Mouse (Mus musculus) cortical plate, adult 2 months (tissue): ENCODE data around the gene Gfra4. TPM values are rescaled to one million over a fixed set of nuclear protein-coding genes. Genes with fewer than 3 reads are reported as not detected.

ENCODE experiments used
- H3K27ac ChIP-seq: fragments of 200-500 bp; 2 replicates; pipeline ENCODE4 v1.5.1; 2012; ENCODE audit warnings: low read length, control low read depth, inconsistent platforms; ENCODE audit not compliant: insufficient read depth
- H3K4me1 ChIP-seq: fragments of 200-500 bp; 2 replicates; pipeline ENCODE4 v1.6.1; 2011; ENCODE audit warnings: low read length; ENCODE audit not compliant: control insufficient read depth, insufficient read depth
- H3K4me3 ChIP-seq: fragments of 200-500 bp; 2 replicates; pipeline ENCODE4 v1.5.1; 2011; ENCODE audit warnings: mild to moderate bottlenecking, low read length, control low read depth; ENCODE audit not compliant: insufficient read depth
- CTCF ChIP-seq: fragments of 200-500 bp; IDR thresholded peaks from 2 replicates; pipeline ENCODE4 v1.5.1; 2011; ENCODE audit warnings: mild to moderate bottlenecking, control low read depth, low read length; ENCODE audit not compliant: insufficient read depth; ENCODE audit errors: extremely low read depth
- POLR2A ChIP-seq: fragments of 200-500 bp; IDR thresholded peaks from 2 replicates; pipeline ENCODE4 v1.6.1; 2011; ENCODE audit warnings: mild to moderate bottlenecking, low read length, control low read depth; ENCODE audit not compliant: insufficient read depth; ENCODE audit errors: extremely low read depth
- polyA plus RNA-seq: library from polyadenylated mRNA; depleted of rRNA; stranded (reverse); fragments of >200 nt; gene quantifications from 2 replicates; pipeline ENCODE4 v1.2.3, GENCODE M21; 2012; rRNA removed

Gene Gfra4
- polyA plus RNA-seq, result 201 and 206 TPM in 2 replicates

- peaks cover 4% of the 10 kb centered on the region; the same call in 1 of the 2 replicates for H3K4me1 ChIP-seq
- TF ChIP-seq POLR2A (no peak), CTCF (no peak)
- peak within 1 kb of the TSS; percentile 26; the same call in 1 of the 2 replicates for H3K27ac ChIP-seq
- peak within 1 kb of the TSS; percentile 63 for H3K4me3 ChIP-seq
Measured at GRCm38 (mm10) chr2:131042988-131043387, at the start of gene Gfra4. TSS of gene Gfra4 (minus strand) at chr2:131043088.

GRCm38 (mm10) chr2:131090852-131091251 lies 48.0 kb upstream of the Gfra4 start:
- H3K4me1 ChIP-seq, result no peaks in the 10 kb centered on the region
- no peak overlapping the region for H3K27ac ChIP-seq
- H3K4me3 ChIP-seq, result no peak overlapping the region
- TF ChIP-seq CTCF (no peak), POLR2A (no peak)

GRCm38 (mm10) chr2:131089634-131090033 lies 46.7 kb upstream of the Gfra4 start:
- no peaks in the 10 kb centered on the region for H3K4me1 ChIP-seq
- no peak overlapping the region for H3K4me3 ChIP-seq
- no peak for TF ChIP-seq CTCF
- no peak for TF ChIP-seq POLR2A
- H3K27ac ChIP-seq, result no peak overlapping the region

- TF ChIP-seq CTCF (no peak), POLR2A (no peak)
- H3K27ac ChIP-seq, result no peak overlapping the region
Measured at GRCm38 (mm10) chr2:131088581-131088980, 45.7 kb upstream of the Gfra4 start.

GRCm38 (mm10) chr2:131086667-131087390 lies 43.9 kb upstream of the Gfra4 start, which contains the start of gene Siglec1:
TSS of gene Siglec1 (minus strand) at chr2:131086765.
- no peaks in the 10 kb centered on the region for H3K4me1 ChIP-seq
- TF ChIP-seq CTCF (no peak), POLR2A (no peak)
- H3K27ac ChIP-seq, result no peak within 1 kb of the TSS

More at GRCm38 (mm10) chr2:131088581-131088980, 45.7 kb upstream of the Gfra4 start:
- Histone ChIP-seq H3K4me3 (no peak overlapping the region), H3K4me1 (no peaks in the 10 kb centered on the region)

GRCm38 (mm10) chr2:131084206-131084605 lies 41.3 kb upstream of the Gfra4 start:
- no peak overlapping the region for H3K27ac ChIP-seq
- H3K4me1 ChIP-seq, result no peaks in the 10 kb centered on the region
- TF ChIP-seq CTCF (no peak), POLR2A (no peak)
- H3K4me3 ChIP-seq, result no peak overlapping the region

More at GRCm38 (mm10) chr2:131086667-131087390, 43.9 kb upstream of the Gfra4 start, which contains the start of gene Siglec1:
- no peak within 1 kb of the TSS for H3K4me3 ChIP-seq

- Histone ChIP-seq H3K4me1 (no peaks in the 10 kb centered on the region), H3K4me3 (no peak overlapping the region), H3K27ac (no peak overlapping the region)
- TF ChIP-seq CTCF (no peak), POLR2A (no peak)
Measured at GRCm38 (mm10) chr2:131080507-131080906, 37.6 kb upstream of the Gfra4 start.

GRCm38 (mm10) chr2:131072536-131072935 lies 29.6 kb upstream of the Gfra4 start:
- Histone ChIP-seq H3K27ac (no peak overlapping the region), H3K4me3 (no peak overlapping the region), H3K4me1 (no peaks in the 10 kb centered on the region)
- TF ChIP-seq CTCF (no peak), POLR2A (no peak)

- Histone ChIP-seq H3K4me1 (no peaks in the 10 kb centered on the region), H3K27ac (no peak overlapping the region), H3K4me3 (no peak overlapping the region)
- TF ChIP-seq CTCF (no peak), POLR2A (no peak)
Measured at GRCm38 (mm10) chr2:131067481-131067880, 24.6 kb upstream of the Gfra4 start.

- H3K4me3 ChIP-seq, result no peak overlapping the region
- H3K27ac ChIP-seq, result no peak overlapping the region
- TF ChIP-seq CTCF (no peak), POLR2A (no peak)
Measured at GRCm38 (mm10) chr2:131066342-131066741, 23.5 kb upstream of the Gfra4 start.

More at GRCm38 (mm10) chr2:131066342-131066741, 23.5 kb upstream of the Gfra4 start:
- H3K4me1 ChIP-seq, result no peaks in the 10 kb centered on the region
